Mouse (Mus musculus) adrenal gland, adult 8-10 months (tissue): ENCODE data around the gene Trim40. TPM values are rescaled to one million over a fixed set of nuclear protein-coding genes. Genes with fewer than 3 reads are reported as not detected.

Experiments used
- DNase-seq: peaks from one replicate; pipeline ENCODE4 v3.0.0; 2022
- total RNA-seq, 4 experiments: library from RNA; stranded (reverse); gene quantifications; 2 replicates each; pipeline ENCODE4 v1.2.4; 2022

Trim40 gene
- total RNA-seq, 4 experiments from 2014 or later, result 0.42 to 6.1 (median 3.3) TPM

GRCm38 (mm10) chr17:36839001-36839400, 50.9 kb downstream of the Trim40 start:
- no peak for DNase-seq

- DNase-seq, result peak; percentile 98
Measured at GRCm38 (mm10) chr17:36836874-36837647, 52.9 kb downstream of the Trim40 start, which contains the start of gene Trim26. Trim26 (plus strand) TSS chr17:36837134.

- DNase-seq, result no peak
Measured at GRCm38 (mm10) chr17:36836427-36836812, 53.5 kb downstream of the Trim40 start.

- DNase-seq, result peak; percentile 47
Measured at GRCm38 (mm10) chr17:36835591-36836426, 54.1 kb downstream of the Trim40 start.

GRCm38 (mm10) chr17:36832694-36833093, 57.2 kb downstream of the Trim40 start:
- DNase-seq, result no peak

Other genes with a start within 250 kb of the Trim40 start
- gene H2-M9, start 247.5 kb downstream of the Trim40 start, total RNA-seq, result not detected
- gene H2-M1, start 217.9 kb downstream of the Trim40 start, total RNA-seq, result not detected
- gene H2-M10.5, start 117.2 kb downstream of the Trim40 start, total RNA-seq, result not detected
- gene H2-M10.6, start 78.0 kb downstream of the Trim40 start, total RNA-seq, result not detected
- gene Trim26, start 53.0 kb downstream of the Trim40 start, total RNA-seq, result 10 to 100 TPM; 60.6 to 88.8 (median 74.4) TPM
- under 1 TPM in 1 of 4 experiments, not detected in 3; 0.24 TPM for gene Trim15, start 22.9 kb downstream of the Trim40 start, total RNA-seq
- under 1 TPM in 1 of 4 experiments, not detected in 3; 0.17 TPM for gene Trim10, start 20.5 kb downstream of the Trim40 start, total RNA-seq
- not detected for gene Trim31, start 8.0 kb upstream of the Trim40 start, total RNA-seq
- under 1 TPM in 3 of 4 experiments, not detected in 1; 0.15 to 0.51 (median 0.17) TPM for gene Rnf39, start 52.8 kb upstream of the Trim40 start, total RNA-seq
- gene Ppp1r11, start 61.6 kb upstream of the Trim40 start, total RNA-seq, result 100 to 1,000 TPM in 1 of 4 experiments, 10 to 100 TPM in 3; 74.5 to 104 (median 81.9) TPM
- 10 to 100 TPM; 39.0 to 48.4 (median 43.6) TPM for gene Znrd1, start 68.4 kb upstream of the Trim40 start, total RNA-seq
- gene Znrd1as, start 68.5 kb upstream of the Trim40 start, total RNA-seq, result 10 to 100 TPM; 10.8 to 13.1 (median 11.9) TPM
- gene 2410137M14Rik, start 91.1 kb upstream of the Trim40 start, total RNA-seq, result not detected
- gene H2-M5, start 99.4 kb upstream of the Trim40 start, total RNA-seq, result under 1 TPM in 1 of 4 experiments, not detected in 3; 0.14 TPM
- 1 to 10 TPM; 2.0 to 2.6 (median 2.3) TPM for gene Zfp57, start 111.0 kb upstream of the Trim40 start, total RNA-seq
- not detected for gene Mog, start 133.3 kb upstream of the Trim40 start, total RNA-seq
- 10 to 100 TPM; 25.3 to 63.8 (median 50.8) TPM for gene Gabbr1, start 155.8 kb upstream of the Trim40 start, total RNA-seq
- not detected for gene Olfr90, start 198.4 kb upstream of the Trim40 start, total RNA-seq
- not detected for gene Olfr91, start 208.2 kb upstream of the Trim40 start, total RNA-seq
- not detected for gene Olfr92, start 230.0 kb upstream of the Trim40 start, total RNA-seq